Mouse (Mus musculus) adrenal gland, adult 8-10 months (tissue): ENCODE data around the gene Ints12. TPM values are rescaled to one million over a fixed set of nuclear protein-coding genes. Genes with fewer than 3 reads are reported as not detected.

Experiments
- DNase-seq: peaks from one replicate; pipeline ENCODE4 v3.0.0; 2022
- total RNA-seq, 4 experiments: library from RNA; stranded (reverse); gene quantifications; 2 replicates each; pipeline ENCODE4 v1.2.4; 2022

The Ints12 gene
- total RNA-seq, 4 experiments from 2014 or later: 10.7 to 17.2 (median 16.7) TPM

GRCm38 (mm10) chr3:133151629-133152028 lies 60.0 kb downstream of the Ints12 start:
- no peak for DNase-seq

GRCm38 (mm10) chr3:133152831-133153230 lies 61.2 kb downstream of the Ints12 start:
- DNase-seq: no peak

- no peak for DNase-seq
Measured at GRCm38 (mm10) chr3:133153629-133154028, 62.0 kb downstream of the Ints12 start.

GRCm38 (mm10) chr3:133154683-133155082 lies 63.0 kb downstream of the Ints12 start:
- no peak for DNase-seq

GRCm38 (mm10) chr3:133158260-133158659 lies 66.6 kb downstream of the Ints12 start:
- DNase-seq: no peak

Other genes with a start within 250 kb of the Ints12 start
- 10 to 100 TPM in 3 of 4 experiments, 1 to 10 TPM in 1; 9.5 to 15.7 (median 11.9) TPM for gene Npnt, start 141.5 kb upstream of the Ints12 start, total RNA-seq
- 10 to 100 TPM; 12.6 to 14.0 (median 13.4) TPM for gene Gstcd, start 193 bp downstream of the Ints12 start, total RNA-seq
- not detected for gene Arhgef38, start 143.1 kb downstream of the Ints12 start, total RNA-seq
- 10 to 100 TPM; 48.2 to 61.3 (median 57.4) TPM for gene Ppa2, start 218.3 kb downstream of the Ints12 start, total RNA-seq